Mouse (Mus musculus) bone marrow macrophage, adult 2 months (primary cell): Measurements from ENCODE around the gene Cpeb2.

Experiments used
- CTCF ChIP-seq: IDR thresholded peaks from 2 replicates; pipeline ENCODE4 v1.5.1; 2012; ENCODE audit warnings: low read depth, mild to moderate bottlenecking, low read length, moderate library complexity
- POLR2A ChIP-seq: IDR thresholded peaks from 2 replicates; pipeline ENCODE4 v1.6.1; 2012; ENCODE audit warnings: mild to moderate bottlenecking, low read depth, low read length, borderline replicate concordance

- TF ChIP-seq CTCF, result no peak
- no peak for TF ChIP-seq POLR2A
These were observed 13.3 kb downstream of the Cpeb2 start for GRCm38 (mm10) chr5:43246236-43246635.
